Mouse (Mus musculus) cerebellum, adult 8-10 months (tissue): ENCODE measurements around the gene Snn.
"Not testable (repeated sequence)": the region's sequence is repeated elsewhere in the genome, so short reads cannot be mapped to it uniquely, and the experiment has no call there.

Experiments
- DNase-seq: peaks from one replicate; pipeline ENCODE4 v3.0.0; 2022

The Snn gene

GRCm38 (mm10) chr16:11060645-11061044, at the start of gene Snn:
Gene Snn, plus strand, starts transcription at chr16:11060945.
- no peak for DNase-seq

GRCm38 (mm10) chr16:11011206-11011605, 49.5 kb upstream of the Snn start:
- no peak for DNase-seq

GRCm38 (mm10) chr16:11011939-11012338, 48.8 kb upstream of the Snn start:
- DNase-seq: no peak

- no peak for DNase-seq
Observed at GRCm38 (mm10) chr16:11012571-11013463, 47.9 kb upstream of the Snn start.

GRCm38 (mm10) chr16:11013464-11014147, 47.1 kb upstream of the Snn start:
- DNase-seq: not testable (repeated sequence)

- no peak for DNase-seq
Observed at GRCm38 (mm10) chr16:11014407-11014806, 46.3 kb upstream of the Snn start.

GRCm38 (mm10) chr16:11016353-11016752, 44.4 kb upstream of the Snn start:
- no peak for DNase-seq

- no peak for DNase-seq
Observed at GRCm38 (mm10) chr16:11017807-11018595, 42.7 kb upstream of the Snn start.

- no peak for DNase-seq
Observed at GRCm38 (mm10) chr16:11021403-11022112, 39.2 kb upstream of the Snn start.

GRCm38 (mm10) chr16:11022113-11022489, 38.6 kb upstream of the Snn start:
- DNase-seq: no peak

GRCm38 (mm10) chr16:11023618-11024017, 37.1 kb upstream of the Snn start:
- no peak for DNase-seq

- no peak for DNase-seq
Observed at GRCm38 (mm10) chr16:11024841-11025240, 35.9 kb upstream of the Snn start.

- DNase-seq: no peak
Observed at GRCm38 (mm10) chr16:11028206-11028605, 32.5 kb upstream of the Snn start.

- DNase-seq: no peak
Observed at GRCm38 (mm10) chr16:11030844-11031243, 29.9 kb upstream of the Snn start.

GRCm38 (mm10) chr16:11031320-11031719, 29.4 kb upstream of the Snn start:
- no peak for DNase-seq

GRCm38 (mm10) chr16:11034193-11034803, 26.4 kb upstream of the Snn start:
- peak; percentile 65 for DNase-seq

GRCm38 (mm10) chr16:11035273-11035672, 25.5 kb upstream of the Snn start:
- no peak for DNase-seq

- DNase-seq: peak; percentile 81
Observed at GRCm38 (mm10) chr16:11035790-11036431, 24.8 kb upstream of the Snn start.

- no peak for DNase-seq
Observed at GRCm38 (mm10) chr16:11040603-11041002, 20.1 kb upstream of the Snn start.

GRCm38 (mm10) chr16:11043239-11043638, 17.5 kb upstream of the Snn start:
- no peak for DNase-seq

GRCm38 (mm10) chr16:11046437-11046836, 14.3 kb upstream of the Snn start:
- DNase-seq: no peak

- no peak for DNase-seq
Observed at GRCm38 (mm10) chr16:11047130-11047529, 13.6 kb upstream of the Snn start.
